Mouse (Mus musculus) testis, postnatal 14 days (tissue): ENCODE results near the gene Hsbp1.
"Not testable (repeated sequence)": the region's sequence is repeated elsewhere in the genome, so short reads cannot be mapped to it uniquely, and the experiment has no call there.

Source experiments
- DNase-seq: peaks from one replicate; pipeline ENCODE4 v3.0.0; 2021; ENCODE audit warnings: low spot score

The Hsbp1 gene

DNA sequence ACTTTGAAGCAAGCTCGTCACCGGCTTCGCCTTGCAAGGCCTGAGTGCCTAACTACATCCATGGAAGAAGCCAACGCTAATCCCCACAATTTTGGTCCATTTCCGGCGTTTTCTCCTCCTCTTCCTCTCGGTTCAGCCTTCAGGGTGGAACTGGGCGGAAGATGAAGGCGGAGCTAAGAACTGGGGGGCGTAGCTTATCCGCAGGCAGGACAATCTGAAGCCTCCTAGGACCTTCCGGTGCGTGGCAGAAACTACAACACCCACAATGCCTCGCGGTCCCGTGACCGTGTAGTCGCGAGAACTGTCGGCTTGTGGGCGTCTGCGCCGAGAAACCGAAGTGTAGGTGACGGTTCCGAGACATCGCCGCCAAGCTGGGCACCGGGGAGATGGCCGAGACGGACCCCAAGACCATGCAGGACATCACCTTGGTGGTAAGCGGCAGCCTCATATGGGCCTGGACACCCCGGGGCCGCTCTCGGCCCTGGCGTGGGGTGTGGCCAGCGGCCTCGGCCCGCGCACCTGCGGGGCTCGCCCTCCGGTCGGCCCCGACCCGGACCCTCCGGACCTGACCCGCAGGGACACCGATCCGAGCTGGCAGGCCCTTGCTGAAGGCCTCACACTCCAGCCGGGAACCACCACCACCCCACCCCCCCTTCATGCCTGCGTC is at the start of gene Hsbp1:
TSS of gene Hsbp1 (plus strand) at position 299 of the 667 bp plus-strand sequence.
- DNase-seq = peak; percentile 95

DNA sequence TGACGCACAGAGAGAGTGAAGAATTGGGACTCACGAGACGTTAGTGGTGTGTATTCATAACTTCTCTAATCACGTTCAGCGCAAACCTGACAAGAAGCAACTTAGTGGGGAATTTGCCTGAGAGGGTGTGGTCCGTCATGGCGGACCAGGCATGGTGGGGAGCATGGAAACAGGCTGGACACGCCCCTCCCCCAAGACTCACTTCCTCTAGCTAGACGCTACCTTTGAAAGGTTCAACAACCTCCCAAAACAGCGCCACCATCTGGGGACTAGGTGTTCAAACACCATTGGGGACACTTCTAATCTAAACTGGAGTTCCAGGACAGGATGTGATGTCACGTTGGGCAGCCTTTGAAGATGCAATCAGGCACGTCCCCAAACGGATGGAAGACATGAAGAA is 48.8 kb upstream of the Hsbp1 start:
- peak; percentile 66 for DNase-seq

DNA sequence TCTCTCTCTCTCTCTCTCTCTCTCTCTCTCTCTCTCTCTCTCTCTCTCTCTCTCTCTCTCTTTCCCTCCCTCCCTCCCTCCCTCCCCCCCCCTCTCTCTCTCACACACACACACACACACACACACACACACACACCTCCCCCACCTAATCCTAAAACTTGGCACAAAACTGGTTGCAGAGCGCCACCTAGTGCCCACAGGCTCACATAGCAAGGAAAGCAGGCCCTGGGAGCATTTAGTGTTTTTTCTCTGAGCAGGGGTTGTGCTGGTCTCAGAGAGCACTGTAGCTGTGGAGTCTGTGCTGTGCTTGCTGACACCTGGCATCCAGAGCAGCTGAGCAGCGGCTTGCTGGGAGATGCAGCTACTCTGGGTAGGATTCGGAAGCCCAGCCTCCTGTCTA is 46.5 kb upstream of the Hsbp1 start:
- not testable (repeated sequence) for DNase-seq

DNA sequence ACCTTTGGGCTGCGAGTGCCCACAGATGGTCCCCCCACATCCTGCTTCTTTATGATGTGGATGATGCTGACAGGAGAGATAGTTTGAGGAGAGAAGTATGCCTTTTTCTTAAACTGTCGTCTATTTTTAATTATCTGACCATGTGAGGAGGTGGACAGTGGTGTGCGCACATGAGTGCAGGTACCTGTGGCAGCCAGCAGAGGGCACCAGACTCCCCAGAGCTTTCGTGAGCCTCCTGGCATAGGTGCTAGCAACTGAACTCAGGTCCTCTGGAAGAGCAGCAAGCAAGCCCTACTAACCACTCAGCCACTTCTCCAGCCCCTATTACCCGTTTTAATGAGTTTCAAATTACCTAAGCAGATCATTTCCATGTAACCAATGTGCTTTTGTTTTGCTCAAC is 44.0 kb upstream of the Hsbp1 start:
- no peak for DNase-seq

DNA sequence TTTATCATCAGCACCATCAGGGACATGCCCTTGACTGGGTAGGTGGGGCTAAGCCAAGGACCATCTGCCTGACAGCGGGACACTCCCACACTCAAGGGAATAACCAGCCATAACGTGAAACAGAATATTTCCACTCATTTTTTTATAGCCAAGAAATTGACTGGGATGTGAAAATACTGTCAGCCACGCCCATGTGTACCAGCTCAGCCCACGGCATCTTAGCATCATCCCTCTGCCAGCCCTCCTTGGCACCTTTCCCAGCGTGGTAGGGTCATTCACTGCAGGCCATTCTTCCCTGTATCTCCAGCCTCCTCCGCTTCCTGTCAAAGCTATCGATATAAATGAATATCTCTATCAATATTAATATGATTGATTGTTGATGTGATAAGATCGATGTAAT is 40.1 kb upstream of the Hsbp1 start:
- no peak for DNase-seq

DNA sequence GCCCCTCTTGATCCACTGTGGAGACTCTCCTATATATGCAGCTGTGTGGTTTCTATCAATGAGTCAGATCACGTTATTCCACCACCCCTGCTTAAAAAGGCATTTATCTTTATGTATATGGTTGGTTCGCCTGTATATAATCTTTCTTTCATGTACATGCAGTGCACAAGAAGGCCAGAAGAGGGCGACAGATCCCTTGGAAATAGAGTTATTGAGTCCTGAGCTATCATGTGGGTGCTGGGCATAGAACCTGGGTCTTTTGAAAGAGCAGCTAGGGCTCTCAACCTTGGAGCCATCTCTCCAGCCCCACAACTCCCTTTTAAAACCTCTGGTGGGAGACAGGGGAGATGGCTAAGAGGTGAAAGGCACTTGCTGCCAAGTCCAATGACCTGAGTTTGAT is 32.9 kb upstream of the Hsbp1 start:
- DNase-seq = no peak

DNA sequence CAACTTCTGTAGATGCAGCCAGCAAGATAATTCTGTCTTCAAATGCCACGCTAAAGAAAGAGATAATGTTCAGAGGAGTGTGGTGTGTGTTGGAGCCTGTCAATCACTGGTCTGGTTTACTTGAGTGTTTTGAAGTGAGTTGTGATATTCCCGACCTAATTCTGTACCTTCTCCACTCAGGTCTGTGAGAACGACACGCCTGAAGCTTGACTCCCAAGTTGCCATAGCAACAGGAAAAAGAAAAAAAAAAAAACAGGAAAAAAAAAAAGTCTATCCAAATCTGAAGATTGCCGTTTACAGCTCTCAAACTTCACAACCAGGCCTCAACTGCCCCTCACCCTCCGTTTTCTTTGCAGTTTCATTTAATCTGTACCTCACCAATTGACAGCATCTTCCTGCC is 21.1 kb upstream of the Hsbp1 start:
- DNase-seq = no peak

DNA sequence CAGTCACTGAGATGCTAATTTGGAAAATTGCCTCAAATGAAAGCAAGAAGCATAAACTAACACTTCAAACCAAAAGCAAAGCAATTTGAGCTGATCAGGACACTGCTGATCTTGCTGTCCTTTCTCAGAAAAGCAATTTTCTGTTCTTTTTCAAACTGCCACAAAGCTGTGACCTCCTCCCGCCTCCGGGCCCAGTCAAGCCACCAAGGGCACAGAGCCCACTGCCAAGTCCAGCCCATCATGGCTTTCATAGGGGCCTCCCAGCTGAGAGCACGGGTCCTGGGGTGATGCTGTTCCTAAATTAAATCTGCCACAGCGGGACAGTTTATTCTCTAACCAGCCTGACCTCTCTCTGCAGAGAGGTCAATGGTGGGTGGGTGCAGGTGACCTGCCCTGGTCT is 4.7 kb upstream of the Hsbp1 start:
- DNase-seq = no peak

DNA sequence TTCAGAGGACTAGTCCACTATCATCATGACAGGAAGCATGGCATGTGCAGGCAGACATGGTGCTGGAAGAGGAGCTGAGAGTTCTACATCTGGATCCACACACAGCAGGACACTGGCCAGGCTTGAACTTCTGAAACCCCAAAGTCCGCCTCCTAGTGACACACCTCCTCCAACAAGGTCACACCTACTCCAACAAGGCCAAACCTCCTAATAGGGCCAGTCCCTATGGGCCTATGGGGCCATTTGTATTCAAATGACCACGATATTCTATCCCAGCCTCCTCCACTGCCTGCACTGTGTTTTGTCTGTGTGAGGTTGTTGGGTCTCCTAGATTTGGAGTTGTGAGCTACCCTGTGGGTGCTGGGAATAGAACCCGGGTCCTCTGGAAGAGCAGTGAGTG is 682 bp upstream of the Hsbp1 start:
- no peak for DNase-seq

DNA sequence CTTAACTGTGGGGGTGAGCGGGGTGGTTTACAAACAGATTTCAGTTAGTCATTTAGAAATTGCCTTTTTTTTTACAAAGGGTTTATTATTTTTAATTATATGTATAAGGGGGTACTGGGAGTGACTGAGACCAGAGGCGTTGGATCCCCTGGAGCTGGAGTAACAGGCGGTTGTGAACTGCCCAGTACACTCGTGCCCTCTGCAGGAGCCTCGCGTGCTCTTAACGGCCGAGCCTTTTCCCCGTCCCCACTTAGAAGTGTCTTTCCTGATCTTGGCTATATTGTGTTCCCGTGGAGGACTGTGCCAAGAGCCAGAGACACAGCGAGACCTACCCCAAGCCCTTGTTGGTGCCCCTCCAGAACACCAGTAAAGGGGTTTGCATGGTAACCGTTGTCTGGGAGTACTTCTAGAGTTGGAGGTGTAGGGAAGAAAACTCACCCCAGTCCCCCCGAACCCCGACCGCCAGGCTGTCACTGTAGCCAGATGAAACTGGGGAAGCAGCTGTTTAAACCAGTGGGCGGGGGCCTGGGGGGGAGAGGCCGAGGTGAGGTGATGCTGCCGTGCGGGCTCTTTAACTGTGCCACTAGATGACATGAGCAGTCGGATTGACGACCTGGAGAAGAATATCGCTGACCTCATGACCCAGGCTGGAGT is 868 bp downstream of the Hsbp1 start:
- DNase-seq = no peak

DNA sequence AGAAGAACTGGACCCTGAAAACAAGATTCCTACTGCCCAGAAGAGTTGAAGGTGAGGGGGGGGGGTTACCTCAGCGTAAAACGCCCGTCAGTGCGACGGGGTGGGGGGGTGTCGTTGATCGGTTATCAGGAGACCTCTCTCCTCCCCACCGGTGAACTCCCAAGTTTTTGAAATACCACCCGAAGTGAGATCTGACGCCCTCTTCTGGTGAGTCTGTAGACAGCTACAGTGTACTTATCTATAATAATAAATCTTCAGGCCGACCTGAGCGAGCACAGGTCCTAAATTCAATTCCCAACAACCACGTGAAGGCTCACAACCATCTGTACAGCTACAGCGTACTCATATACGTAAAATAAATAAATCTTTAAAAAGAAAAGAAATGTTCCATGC is 1.4 kb downstream of the Hsbp1 start:
- no peak for DNase-seq

DNA sequence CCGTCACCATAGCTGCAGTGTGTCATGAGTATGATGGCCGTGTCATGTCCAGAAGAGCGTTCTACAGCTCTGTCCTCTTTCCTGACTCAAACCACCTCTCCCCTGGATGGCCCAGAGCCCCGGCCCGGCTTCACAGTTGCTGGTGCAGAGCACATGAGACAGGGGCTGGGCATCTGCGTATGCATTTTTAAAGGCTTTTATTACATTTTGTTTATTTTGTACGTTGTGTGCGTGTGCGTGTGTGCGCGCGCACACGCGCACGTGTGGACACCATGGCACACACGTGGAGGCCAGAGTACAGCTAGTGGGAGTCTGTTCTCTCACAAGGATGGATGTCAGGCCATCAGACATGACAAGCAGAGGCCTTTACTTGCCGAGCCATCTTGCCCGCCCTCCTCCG is 7.4 kb downstream of the Hsbp1 start:
- DNase-seq = no peak

DNA sequence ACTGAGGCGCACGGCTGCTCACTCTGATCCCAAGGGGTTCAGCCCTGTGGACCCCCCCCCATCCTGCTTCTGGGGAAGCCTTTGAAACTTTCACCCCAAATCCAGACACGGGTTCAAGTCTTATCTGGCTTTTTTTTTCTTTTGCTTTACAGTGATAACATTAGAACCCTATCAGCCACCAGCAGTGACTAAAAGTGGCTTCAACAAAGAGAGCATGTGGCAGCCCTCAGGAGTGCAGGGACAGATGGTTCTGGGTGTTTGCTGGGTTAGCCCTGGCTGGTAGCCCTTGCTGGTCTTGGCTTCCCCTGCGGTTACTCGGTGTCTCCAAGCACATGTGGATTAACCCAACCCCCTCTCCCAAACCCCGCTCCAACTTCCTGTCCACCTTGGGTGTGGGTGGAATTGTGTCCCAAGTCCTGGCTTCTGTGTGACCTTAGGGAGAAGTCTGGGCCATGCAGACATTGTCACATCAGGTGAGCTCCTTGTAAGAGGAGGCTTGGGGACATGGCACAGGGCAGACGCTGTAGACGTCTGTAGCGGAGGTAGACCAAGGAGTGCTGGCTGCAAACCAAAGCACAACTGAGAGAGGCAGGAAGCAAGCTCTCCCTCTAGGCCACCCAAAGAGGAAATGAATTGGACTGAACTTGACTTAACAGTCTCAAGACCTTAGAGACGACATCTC is 8.8 kb downstream of the Hsbp1 start:
- no peak for DNase-seq

DNA sequence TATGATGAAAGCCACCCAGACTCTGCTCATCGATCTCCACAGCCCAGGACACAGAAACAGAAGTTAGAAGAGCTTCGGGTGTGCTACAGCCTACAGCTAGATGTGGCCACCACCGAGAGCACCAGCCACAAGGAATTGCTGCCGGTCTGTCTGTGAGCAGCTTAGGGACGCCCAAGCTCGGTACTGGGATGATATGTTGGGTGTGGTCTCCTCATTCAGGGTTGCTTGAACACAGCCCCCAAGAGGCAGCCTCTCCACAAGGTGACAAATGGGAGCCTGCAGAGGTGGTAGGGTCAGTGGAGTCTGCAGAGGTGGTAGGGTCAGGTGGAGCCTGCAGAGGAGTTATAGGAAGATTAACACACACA is 9.4 kb downstream of the Hsbp1 start:
- no peak for DNase-seq

DNA sequence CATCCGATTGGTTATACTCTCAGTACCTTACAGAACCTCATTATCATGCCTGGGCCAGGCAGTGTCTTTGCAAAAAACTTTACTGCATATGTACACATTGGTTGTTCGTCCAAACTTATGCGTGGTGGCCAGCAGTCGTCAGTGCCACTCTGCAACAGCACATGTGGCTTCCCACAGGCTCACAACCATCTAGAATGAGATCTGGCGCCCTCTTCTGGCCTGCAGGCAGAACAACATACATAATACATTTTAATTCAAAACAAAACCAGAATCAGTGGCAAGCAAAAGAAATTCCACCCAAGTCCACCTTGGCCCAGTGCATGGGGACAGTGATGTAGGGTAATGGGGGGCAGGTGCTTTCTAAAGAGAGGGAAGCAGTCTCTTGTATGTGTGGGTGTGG is 12.3 kb downstream of the Hsbp1 start:
- DNase-seq = not testable (repeated sequence)

DNA sequence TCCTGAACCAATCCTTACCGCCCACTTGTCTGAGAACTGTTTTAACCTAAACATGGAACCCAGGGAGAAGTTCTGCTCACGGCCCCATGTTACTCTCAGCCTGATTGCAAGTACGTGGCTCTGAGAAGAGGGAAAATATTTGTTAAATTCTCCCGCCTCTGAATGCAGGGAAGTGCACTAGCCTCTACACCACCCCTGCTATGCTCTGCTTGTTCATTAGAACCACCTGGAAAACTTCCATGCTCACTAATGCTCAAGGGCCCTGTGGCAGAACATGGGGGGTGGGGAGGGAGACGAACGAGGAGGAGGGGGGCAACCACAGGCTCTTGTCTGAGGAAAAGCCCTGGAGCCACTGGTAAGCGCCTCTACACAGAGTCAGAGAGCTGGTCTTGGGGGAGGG is 13.9 kb downstream of the Hsbp1 start:
- DNase-seq = no peak

DNA sequence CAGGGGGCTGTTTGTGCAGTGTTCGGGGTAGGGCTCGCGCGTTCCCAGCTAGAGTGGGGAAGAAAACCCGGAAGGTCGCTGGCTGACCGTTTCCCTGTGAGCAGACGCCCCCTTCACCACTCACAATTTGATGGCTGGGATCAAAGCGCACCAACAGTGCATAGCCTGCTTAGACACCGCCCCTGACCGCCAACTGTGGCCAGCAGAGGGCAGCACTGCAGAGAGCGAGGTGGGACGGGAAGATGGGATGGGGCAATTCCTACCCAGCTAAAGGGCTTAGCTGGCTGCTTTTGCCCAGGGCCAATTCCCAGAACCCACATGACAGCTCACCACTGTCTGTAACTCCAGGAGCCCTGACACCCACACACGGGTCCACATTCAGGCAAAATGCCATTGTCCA is 14.5 kb downstream of the Hsbp1 start:
- peak; percentile 79 for DNase-seq

DNA sequence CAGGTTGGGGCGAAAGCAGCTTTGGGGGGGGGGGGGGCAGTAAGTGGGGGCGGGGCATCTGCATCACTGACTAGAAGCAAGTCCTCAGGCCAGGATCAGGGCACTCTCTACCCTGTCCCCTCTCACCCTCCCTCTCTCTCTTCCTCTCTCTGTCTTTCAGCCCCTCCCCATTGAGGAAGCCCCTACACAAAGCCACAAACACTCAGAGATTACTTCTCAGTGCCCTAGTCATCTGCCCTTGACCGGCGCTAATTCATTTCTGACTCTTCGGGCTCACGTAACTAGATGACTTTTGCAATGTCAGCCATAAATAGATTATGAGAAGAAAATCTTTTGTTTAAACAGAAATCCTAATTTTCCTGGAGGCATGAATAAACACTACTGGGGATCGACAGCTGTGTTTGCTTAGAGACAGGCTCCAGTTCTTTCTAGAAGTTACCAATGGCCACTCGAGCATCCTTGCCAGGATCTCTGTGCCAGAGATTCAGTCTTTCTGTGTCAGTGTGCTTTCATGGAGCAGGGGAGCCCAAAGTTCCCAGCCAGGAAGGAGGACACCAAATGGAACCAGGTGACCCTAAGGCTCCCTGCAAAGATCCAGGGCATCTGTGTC is 16.5 kb downstream of the Hsbp1 start:
- no peak for DNase-seq

DNA sequence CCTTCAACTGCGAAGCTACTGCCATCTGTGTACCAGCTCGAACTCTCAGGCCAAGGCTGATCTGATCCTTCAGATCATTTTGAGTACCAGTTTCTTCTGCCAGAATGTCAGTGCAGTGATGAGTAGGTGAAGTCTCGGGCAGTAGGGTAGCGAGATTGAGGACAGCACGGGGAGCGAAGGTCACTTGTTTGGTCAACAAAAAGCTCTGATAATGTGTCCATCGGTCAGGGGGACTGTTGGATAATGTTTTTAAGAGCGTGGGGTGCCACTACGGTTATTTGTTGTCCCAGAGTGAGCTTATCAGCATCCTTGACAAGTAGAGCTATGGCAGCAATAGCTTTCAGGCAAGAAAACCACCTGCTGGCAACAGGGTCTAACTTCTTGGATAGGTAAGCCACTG is 30.4 kb downstream of the Hsbp1 start:
- DNase-seq = not testable (repeated sequence)

DNA sequence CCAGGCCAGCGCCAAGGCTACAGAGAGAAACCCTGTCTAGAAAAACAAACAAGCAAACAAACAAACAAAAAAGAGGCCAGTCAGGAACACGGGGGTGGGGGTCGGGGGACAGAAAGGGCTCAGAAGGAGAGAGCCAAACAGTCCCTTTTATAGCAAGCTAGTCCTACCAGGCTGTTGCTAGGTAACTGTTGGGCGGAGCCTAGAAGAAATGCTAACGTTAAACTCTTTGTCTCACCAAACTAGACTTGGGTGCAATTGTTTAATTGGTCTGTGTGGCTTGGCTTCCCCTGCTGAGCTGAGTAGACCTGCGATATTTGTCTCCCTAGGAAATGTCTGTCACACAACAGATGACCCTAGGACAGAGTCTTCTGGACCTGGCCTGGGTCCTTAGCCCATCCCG is 34.2 kb downstream of the Hsbp1 start:
- no peak for DNase-seq

DNA sequence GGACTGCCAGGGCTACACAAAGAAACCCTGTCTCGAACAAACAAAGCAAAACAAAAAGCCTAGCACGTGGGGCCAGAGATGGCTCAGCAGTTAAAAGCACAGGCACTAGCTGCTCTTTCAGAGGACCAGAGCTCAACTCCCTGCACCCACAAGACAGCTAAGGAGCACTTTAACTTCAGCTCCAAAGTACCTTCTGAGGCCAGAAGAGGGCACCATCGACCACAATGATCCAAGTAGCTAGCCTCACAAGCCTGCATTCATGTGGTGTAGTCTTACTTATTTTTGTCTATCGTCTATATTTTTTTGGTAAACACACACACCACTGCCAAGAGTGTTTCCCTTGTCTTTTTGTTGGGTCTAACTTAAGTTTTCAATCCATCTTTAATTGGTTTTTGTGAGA is 36.3 kb downstream of the Hsbp1 start:
- no peak for DNase-seq

DNA sequence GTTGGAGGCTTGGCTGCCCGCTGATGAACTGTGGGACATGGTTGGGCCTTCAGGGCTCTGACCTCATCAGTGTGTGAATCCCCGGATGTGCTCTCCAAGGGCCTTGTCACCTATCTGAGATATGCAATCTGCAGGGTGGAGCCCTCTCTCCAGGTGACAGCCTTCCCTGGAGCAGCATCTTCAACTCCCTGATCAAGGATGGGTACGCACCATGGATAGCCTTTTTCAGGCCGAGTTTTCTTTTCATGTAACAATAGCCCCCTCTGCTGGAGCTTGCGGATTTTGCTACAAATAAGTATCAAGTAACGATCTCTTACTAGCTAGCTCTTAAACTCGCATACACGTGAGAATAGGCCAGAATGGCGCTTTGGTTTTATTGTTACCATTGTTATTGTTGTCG is 40.2 kb downstream of the Hsbp1 start:
- DNase-seq = peak; percentile 74

DNA sequence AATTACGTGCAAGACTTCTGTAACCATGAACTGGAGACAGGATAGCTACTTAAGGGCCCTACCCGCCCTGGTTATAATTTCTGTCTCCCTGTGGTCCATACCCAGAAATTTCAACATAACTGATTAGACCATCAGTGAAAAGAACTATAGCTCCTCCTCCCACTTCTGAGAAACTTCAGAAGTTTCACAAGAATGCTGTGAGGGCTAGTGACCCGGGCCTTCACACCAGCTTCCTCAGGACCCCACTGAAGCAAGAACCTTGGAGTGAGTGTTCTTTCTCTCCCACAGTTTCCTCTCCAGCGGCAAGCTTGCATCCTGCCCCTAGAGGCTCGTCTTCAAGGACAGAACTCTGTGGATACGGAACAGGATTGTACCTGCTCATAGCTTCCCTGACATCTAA is 41.6 kb downstream of the Hsbp1 start:
- no peak for DNase-seq
